Mouse (Mus musculus) bone marrow macrophage, adult 2 months (primary cell): ENCODE data around the gene Rnf2.

ENCODE experiments used
- CTCF ChIP-seq: IDR thresholded peaks from 2 replicates; pipeline ENCODE4 v1.5.1; 2012; ENCODE audit warnings: low read depth, mild to moderate bottlenecking, low read length, moderate library complexity
- POLR2A ChIP-seq: IDR thresholded peaks from 2 replicates; pipeline ENCODE4 v1.6.1; 2012; ENCODE audit warnings: mild to moderate bottlenecking, low read depth, low read length, borderline replicate concordance

- TF ChIP-seq POLR2A (no peak), CTCF (no peak)
Measured at GRCm38 (mm10) chr1:151545571-151545970, 44.8 kb upstream of the Rnf2 start.
